Comparison of ENCODE assay signal across 21 mouse cellular contexts in the genomic region with DNA sequence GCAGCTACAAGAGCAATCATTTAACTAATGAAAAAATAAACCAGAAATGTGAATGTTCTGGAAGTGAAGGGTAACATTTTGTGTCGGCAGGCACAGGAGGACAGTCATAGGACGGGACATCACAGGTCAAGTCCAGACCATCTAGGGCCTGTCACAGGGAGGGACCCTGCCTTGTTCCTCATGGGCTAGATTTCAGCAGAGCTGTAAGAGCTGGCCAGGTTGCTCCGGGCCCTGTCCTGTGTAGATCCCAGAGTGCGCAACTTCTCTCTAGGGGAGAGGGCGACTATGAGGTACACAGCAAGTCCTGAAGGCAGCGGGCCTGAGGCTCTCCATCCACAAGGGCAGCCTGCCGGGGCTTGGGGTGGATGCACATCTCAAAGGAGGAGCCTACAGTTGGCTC. TPM values are rescaled to one million over a fixed set of nuclear protein-coding genes. Genes with fewer than 3 reads are reported as not detected.
"Had no signal": no experiment of that assay in that cellular context is flagged by ENCODE, and none has a peak within 500 bp of the region (broad histone marks: within the 10 kb centered on the region; RNA-seq: fewer than 3 reads in every experiment).

A gene (plus strand): TSS at position 301 of the 400 bp plus-strand sequence.

- H3K27ac ChIP-seq: liver, embryonic 12.5 days; liver, embryonic 14.5 days; neural tube, embryonic 13.5 days; neural tube, embryonic 15.5 days had no signal

- ATAC-seq: liver, embryonic 12.5 days; midbrain, embryonic 16.5 days had no signal

- H3K9ac ChIP-seq: liver, embryonic 12.5 days; liver, embryonic 14.5 days; lung, embryonic 14.5 days; neural tube, embryonic 13.5 days; neural tube, embryonic 15.5 days had no signal

- H3K4me2 ChIP-seq: liver, embryonic 12.5 days; lung, embryonic 14.5 days; midbrain, embryonic 11.5 days; neural tube, embryonic 13.5 days; neural tube, embryonic 15.5 days had no signal

- H3K27me3 ChIP-seq: neural tube, embryonic 13.5 days; neural tube, embryonic 15.5 days had no signal

- H3K9me3 ChIP-seq: liver, embryonic 12.5 days; neural tube, embryonic 13.5 days; neural tube, embryonic 15.5 days had no signal

- H3K4me1 ChIP-seq: liver, embryonic 12.5 days; neural tube, embryonic 13.5 days; neural tube, embryonic 15.5 days had no signal

- H3K4me3 ChIP-seq: liver, embryonic 12.5 days; myocyte; neural tube, embryonic 13.5 days; neural tube, embryonic 15.5 days had no signal

- DNase-seq: lung, adult 18-20 months; lung, embryonic 14.5 days; lung, postnatal 10 days; lung, postnatal 4 days; midbrain, embryonic 14.5 days; retina, postnatal 1 day; right cerebral cortex, adult 18-20 months; right cerebral cortex, postnatal 25 days; right cerebral cortex, postnatal 4 days; spleen, adult 18-20 months; thymus, adult 2 months; thymus, postnatal 25 days; thymus, postnatal 4 days had no signal

- H3K36me3 ChIP-seq: liver, embryonic 12.5 days; neural tube, embryonic 13.5 days; neural tube, embryonic 15.5 days had no signal

RNA-seq across cellular contexts. Expression of the gene that starts here (rescaled TPM):
- polyA plus RNA-seq: midbrain, embryonic 11.5 days; neural tube, embryonic 11.5 days had no signal
